Mouse (Mus musculus) monocyte, adult 2 months (primary cell): ENCODE measurements around the gene Paics.
"Not testable (repeated sequence)": the region's sequence is repeated elsewhere in the genome, so short reads cannot be mapped to it uniquely, and the experiment has no call there.

Experiments
- DNase-seq, 2 experiments: peaks; one replicate each; pipeline ENCODE4 v3.0.0; 2022; ENCODE audit warnings: low spot score in 2 of 2, low read depth in 1 of 2

Gene Paics

DNA sequence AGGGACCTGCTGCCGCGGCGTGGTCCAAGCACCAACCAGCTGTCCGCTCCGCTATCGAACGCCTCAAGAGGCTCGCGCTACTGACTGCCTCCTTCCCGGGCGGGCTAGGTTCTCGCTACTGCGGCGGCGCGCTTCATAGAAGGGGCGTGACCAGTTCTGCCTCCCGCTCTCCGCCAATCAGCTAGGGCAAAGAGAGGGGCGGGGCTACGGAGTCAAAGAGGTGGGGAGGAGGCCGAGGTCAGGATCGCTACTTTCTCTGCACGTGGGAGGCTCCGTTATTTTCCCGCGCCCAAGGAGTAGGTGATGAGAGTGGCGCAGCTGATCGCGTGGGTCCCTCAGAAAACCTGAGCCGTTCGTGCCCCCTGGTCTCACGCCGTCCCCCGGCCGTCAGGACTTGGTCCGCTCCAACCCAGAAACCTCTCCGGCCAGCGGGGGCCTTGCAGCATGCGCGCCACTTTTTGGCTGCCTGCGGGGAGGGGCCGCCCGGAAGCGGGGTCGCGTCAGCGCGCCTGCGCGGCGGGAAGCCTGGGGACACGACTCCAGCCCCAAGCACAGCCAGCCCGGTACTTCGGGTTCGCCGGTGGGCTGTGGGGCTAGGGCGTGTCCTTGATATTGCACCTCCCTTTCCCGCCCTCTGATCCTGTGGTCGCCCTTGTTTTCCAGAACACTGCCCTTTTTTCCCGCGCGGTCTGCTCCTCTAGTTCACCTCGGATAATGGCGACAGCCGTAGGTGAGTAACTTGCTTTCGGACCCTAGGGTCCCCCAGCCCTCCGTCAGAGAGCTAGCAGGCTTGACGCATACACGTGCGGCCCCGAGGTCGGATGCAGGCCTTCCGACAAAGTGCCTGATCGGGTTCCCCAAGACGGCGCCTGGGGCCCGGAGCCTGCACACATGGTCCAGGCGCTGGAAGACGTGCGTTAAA lies at the start of gene Paics, which contains the start of gene Ppat:
TSS of gene Paics (plus strand) at position 202 of the 922 bp plus-strand sequence.
TSS of gene Ppat (minus strand) at position 473 of the 922 bp plus-strand sequence.
- peak; percentile 96 to 97 for DNase-seq

DNA sequence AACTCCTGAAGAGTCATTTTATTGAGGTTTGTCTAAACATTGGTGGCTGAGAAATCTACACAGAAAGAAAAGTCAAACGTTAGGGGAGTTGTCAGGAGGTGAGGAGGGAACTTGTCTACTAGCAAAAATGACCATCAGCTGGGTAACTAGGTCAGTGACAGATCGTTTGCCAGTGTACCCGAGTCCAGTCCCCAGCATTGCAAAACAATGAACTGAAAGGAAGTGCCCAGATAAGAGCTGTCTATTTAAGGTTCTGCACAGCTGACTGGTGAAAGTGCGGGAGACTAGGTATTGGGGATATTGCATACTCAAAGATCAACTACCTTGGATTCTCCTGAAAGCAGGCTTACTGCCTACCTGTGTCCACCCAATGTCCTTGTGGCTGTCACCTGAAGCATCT lies 49.0 kb upstream of the Paics start:
- no peak for DNase-seq

DNA sequence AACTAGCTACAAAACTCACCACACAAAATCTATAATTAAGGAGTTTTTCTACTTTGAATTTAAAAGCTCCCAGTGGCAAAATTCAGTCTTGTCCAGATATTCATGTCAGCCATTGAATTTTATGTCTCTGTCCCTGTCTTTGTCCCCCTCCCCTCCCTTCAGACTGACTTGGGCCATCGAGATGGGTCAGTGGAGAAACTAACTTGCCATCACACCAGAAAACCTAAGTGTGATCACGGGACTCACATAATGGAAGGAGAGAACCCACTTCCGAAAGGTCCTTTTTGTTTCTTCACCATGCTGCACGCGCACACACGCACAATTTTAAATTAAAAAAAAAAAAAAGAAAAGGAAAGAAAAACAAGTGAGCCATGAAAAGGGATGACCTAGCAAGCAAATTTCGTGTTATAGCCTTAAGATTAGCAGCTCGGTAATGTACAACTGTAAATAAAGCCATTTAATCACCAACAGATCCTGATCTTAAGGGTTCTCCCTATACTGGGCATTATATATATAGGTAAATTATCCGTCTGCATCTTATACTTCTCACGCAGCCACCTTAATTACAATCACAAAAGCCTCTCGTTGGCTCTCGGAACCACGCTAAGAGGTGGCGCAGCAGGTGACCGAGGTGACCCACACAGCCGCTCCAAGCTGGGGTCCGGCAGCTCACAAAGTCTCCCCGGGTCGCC lies 46.2 kb upstream of the Paics start:
- DNase-seq: no peak

DNA sequence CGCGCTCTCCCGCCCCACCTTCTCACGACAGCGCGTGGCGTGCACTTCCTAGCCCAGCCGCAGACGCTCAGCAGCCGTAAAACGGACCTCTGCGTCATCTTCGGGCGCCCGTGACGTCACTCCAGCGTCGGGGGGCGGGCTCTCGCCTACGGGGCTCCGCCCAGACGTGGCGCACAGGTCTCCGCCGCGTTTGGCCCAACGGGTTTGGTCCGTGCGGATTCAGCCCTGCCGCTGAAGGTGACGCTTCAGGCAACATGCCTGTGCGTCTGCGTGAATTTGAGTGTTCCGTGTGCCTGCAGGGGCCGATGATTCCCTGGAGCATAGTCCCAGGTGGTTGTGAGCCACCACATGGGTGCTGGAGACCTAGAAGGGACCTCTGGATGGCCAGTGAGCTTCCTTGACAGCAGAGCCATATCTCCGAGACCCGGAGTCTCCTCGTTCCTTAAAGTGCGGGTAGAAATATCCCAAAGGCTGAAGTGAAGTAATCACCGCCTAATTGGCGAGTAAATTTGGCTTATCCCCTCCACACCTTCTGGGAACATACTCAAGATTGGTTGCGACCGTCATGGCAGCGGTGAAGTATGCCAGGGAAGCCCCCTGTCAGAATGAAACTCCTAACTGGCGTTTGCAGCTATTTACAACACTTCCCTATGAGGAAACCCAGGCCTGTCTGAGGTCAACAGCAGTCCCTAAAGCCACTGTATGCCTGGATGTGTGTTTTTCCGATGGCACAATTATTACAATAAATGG lies 45.5 kb upstream of the Paics start, which contains the start of gene Aasdh:
TSS of gene Aasdh (minus strand) at position 110 of the 750 bp plus-strand sequence.
- peak; percentile 85 to 96 for DNase-seq

DNA sequence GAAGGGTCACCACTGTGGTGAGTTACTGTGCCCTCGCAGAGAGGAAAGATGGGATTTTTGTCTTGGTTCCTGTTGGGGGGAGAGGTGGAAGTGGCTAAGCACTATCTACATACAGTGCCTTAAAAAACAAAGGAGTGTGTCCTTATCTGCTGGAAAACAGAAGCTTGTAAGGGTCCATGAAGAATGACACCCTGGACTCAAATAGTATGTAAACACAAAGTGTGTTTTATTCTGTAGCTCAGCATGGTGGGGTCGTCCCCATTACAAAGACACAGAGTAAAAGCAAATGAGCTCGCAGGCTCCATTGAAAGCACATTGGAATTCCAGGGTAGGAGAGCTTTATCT lies 45.0 kb upstream of the Paics start:
- no peak for DNase-seq

DNA sequence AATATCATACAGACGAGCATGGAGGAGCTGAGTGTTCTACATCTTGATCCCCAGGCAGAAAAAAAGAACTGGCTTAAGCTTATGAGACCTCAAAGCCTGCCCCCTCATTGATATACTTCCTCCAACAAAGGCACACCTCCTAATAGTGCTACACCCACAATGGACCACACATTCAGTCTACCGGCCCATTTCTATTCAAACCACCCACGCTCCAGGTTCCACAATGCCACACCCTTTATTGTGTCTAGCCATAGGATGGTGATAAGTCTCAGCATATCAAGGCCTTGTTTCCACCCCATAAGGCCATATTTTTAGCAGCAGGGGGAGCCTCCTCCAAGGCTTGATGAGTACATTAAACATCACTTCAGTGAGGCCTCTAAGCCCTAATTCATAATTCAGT lies 40.3 kb upstream of the Paics start:
- DNase-seq: no peak

DNA sequence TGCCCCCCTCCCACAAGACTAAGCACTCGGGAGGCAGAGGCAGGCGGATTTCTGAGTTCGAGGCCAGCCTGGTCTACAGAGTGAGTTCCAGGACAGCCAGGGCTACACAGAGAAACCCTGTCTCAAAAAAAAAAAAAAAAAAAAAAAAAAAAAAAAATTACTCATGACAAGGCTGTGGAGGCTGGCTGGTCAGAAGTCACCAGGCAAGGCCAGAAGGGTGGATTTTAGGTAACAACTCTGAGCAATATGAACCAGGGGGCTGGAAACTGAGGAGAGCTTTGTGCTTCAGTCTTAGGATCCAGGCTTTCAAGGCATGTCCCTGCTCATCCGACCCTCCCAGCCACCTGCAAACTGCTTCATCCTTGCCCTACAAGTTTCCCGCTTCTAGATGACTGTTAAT lies 38.6 kb upstream of the Paics start:
- DNase-seq: not testable (repeated sequence)

DNA sequence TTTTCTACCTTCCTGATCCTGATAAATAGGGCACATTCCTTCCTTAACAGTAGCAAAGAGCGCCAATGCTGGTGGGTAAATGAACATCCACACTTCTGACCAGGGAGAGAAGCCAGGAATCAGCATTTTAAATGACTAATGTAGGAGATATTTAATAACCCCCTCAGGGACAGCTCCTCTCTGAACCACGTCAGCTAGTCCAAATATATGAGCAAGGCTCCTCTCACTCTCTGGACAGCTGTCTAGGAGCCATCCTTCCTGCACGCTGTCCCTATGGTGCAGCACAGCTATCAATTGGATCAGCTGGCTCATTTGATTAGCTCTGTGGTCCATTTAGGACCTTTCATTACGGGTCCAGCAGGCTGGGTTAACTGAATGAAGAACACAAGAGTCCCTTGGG lies 28.3 kb upstream of the Paics start:
- DNase-seq: no peak

DNA sequence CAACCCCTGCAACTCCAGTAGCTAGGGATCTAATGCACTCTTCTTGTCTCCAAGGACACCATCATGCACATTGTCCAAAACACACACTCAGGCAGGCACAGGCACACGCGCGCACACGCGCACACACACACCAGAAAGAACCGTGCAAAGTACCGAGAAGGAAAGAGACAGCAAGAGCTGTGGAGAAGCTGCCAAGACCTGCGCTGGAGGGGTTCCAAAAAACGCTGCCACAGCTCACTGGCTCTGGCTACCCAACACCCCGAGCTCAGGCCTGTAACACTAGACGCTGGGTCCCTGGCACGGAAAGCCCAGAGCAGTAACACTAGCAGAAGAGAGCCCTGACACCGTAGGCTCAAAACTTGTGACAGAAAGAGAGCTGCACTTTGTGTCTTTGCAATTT lies 27.7 kb upstream of the Paics start:
- DNase-seq: no peak

DNA sequence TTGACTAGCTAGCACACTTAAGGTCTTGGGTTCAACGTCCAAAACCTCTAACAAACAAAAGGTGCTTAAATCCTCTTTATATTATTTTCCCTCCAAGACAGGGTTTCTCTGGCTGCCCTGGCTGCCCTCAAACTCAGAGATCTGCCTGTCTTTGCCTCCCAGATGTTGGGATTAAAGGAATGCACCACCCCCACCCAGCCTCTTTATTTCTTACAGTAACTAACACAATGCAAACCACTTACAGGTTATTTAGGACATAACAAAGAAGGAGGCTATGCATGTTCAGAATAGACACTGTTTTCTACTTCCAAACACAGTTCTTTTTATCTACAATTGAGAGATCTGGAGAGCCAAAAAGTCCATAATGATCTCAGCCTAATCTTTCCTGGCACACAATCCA lies 26.8 kb upstream of the Paics start:
- no peak for DNase-seq

DNA sequence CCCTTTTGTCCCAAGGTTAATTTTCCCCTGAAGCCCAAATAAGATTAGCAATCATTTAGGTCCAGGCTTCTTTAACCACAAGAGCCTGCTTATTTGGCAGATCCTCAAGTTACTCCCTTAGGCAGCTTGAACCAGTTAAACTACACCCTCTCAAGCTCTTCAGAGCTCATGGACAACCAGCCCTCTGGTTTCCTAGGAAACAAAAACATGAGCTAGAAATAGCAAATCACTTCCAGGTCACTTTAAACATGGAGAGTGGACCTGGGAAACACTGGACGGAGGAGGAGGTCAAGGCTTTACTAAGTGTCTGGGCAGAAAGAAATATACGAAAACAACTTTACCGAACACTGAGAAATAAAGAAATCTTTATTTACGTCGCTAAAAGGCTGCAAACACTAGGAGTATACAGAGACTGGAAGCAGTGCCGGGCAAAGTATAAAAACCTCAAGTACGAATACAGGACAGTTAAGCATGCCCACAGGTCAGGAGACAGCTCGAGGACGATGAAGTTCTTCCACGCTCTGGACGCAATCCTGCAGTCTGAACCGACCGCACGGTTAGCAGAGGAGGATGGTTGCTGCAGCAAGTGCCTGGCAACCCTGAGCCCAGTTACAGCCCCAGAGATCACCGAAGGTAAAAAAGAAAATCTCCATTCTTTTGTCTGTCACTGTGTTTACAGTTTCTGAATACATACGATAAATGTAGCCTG lies 22.8 kb upstream of the Paics start:
- DNase-seq: no peak

DNA sequence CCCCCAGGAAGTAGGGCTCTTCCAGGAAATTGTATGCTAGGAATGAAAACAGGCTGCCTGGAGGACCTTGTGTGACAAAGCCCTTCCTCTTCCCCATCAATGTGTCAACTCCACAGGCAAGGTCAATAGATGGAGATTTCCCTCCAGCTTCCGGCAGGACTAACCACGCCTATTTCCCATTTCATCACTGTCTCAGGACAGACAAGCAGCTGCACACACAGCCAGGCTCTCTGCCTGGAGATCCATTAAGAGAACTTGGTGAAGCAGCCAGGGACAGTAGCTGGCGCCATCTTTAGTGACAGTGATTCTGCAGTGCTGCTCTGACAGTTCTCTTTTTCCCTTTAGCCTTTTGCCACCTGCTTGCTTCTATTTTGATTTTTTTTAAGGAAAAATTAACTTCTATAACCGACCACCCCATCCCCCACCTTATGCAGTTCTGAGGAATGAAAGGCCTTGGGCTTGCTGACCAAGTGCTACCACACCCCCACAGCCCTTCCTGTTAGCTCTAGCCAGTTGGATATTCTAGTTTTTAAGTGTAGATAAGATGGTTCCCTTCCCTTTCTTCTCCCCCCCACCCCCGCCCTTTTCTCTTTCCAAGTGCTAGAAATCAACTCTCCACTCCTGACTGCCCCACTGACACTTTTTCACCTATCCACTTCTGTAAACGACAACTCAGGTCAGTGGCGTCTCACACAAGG lies 21.8 kb upstream of the Paics start:
- no peak for DNase-seq

DNA sequence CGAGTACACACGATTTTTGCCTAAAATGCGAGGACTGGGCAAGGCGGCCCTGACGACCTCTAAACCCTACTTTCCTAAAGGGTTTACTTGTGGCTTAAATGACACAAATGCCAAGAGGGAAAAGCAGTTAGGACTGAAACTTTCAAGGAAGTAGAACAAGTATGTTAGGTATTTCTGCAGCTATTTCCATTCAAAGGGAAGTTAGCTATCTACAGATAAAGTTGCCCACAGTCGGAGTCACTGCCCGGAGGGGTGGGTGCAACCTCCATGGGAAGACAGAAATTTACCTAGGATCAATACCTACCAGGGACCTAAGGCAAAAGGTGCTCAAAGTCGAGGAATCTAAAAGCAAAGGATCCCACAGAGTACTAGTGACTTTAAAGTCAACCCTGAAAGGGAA lies 11.4 kb upstream of the Paics start:
- DNase-seq: no peak

DNA sequence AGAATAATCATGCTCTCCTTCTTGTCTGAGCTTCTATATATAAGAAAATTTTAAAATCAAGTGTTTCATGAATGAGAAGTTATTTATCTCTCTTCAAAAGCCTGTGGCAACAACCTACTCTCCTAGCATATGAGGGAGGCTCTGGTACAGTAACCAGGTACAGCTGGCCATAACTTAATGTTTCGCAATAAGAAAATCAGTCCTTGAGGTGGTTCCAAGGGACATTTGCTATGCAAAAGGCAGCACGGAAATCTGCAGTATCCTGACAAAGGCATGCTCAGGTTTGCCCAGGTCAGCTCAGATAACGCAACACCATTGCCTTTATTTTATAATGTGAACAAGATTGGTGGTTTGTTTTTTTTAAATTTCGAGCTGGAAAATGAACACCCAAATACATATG lies 9.1 kb upstream of the Paics start:
- DNase-seq: no peak

DNA sequence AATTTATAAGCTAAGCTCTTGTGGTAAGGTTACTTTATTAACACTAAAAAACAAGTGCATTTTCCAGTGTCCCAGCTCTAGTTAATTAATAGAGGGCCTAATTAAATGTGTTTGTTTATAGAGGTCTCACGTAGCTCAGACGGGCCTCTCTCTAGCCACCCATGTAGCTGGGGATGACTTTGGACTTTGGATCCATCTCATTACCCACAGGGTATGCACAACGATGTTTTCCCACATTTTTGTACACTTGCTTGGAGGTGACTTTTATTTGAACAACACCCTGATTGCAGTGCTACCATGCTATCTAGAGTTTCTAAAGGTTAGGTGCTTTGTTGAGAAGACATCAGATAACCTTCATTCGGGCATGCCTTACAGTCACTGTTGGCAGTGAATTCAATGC lies 8.6 kb upstream of the Paics start:
- no peak for DNase-seq

DNA sequence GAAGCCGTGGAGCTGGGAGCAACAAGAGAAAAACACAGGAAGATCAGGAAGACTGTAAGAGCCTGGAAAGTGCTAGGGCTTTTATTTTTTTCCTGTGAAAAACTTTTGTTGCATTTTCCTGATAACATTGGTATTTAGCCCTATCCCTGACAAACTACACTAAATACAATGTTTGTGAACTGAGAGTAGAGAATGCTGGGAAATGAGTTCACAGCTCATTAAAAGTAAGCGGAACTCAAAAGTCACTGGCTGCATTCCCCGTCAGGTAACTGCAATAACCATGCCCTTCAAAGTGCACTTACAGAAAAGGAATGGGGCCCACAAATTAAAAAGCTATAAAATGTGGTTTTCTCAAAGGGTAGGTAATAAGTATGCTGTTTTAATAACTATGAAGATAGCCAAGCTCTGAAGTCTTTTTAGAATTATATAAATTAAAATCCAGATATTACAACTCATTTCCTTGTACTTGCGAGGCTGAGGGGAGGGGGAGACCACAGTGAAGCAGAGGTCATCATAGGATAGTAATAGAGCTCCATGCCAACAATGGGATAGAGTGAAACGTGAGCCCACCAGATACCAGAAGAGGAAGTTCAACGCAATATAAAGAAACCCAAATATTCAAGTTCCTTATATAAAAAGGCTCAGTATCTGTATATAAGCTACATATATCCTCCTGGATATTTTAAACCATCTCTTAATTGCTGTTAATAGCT lies 6.0 kb upstream of the Paics start:
- DNase-seq: no peak

DNA sequence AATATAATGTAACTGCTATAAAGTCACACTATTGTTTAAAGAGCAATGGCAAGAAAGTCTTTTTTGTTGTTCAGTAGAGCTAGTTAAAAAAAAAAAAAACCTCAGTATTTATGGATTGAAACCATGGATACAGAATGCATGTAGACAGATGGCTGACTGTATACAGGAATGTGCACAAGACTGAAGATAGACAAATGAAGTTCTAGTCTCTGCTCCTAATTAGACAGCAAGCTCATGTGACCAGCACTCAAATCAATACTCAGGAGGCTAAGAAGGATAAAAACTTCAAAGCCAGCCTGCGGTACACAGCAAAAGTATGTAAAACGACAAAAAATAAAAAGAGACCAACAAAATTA lies 5.5 kb upstream of the Paics start:
- DNase-seq: no peak

DNA sequence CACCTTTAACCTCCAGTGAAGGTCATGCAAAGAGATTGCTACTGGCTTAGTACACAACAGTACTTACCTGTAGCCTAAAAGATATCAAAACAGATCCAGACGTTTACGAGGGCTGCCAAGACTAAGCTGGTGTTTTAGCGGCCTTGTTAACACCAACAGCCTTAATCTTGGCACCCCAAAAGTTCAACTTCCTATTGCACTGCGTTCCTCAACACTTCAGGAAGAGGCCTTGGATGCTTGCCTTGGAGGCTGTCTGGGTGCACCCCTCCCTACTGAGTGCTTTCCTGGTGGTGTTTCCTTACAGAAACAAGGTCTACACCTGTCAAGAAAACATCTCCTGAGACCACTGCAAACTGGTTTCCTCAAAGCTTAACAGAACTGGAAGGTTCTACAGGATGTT lies 4.0 kb upstream of the Paics start:
- DNase-seq: no peak

DNA sequence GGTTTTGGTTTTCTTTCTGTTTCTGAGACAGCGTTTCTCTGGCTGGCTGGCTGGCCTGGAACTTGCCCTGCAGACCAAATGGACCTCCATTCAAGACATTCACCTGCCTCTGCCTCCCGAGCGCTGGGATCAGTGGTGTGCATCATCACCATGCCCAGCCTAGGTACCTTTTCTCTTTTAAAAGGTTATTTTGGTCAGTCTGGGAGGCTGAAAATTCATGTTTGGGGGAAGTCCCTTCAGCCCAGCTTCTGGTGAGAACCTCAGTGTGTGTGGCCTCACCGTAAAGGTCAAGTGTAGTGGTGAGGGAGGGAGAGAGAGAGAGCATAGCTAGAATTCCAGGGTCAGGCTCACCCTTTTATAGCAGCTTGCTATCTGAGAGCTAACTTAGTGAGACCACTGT lies 3.3 kb upstream of the Paics start:
- no peak for DNase-seq
